ENCODE assay signal across 8 mouse cellular contexts in the genomic region with DNA sequence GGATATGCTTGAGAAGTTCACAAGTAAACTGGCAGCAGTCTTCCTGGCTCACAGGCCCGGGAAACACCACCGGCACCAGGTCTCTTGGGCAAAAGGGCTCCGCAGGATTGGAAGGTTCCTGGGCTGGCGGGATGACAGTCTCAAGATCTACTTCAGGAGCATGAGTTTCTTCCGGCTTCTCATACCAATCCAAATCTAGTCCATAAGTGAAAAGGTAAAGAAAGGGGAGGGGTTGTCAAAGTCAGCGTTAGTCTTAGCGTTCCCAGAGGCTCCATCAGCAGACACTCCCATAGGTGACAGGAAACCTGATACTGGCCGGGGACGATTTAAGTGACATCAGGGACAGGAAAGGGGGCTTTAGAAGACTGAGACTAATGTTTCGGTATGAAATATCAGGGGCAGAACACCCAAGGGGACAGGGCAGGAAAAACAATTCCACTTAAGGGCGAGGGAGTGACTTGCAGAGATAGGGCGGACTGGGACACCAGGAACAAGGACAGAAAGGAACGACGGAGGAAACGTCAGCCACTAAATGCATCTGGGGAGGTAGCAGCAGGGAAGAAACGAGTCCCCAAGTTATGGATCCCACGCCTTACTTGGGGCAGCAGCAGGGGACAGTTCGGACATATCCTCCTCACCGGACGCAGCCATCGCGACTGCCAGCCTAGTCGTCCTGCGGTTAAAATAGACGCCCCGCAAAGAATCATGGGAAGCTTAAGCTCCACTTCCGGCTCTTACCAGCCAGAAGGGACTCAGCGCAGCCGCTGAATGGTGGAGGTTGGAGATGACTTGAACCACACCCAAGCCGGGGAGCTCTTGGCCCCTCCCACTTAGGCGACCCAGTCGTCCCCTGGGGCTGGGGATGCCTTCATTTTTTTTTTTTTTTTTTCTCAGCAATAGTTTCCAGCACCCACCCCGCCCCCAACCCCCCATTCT. TPM values are rescaled to one million over a fixed set of nuclear protein-coding genes. Genes with fewer than 3 reads are reported as not detected.
DNase-seq lines count a peak whose midpoint lies in the region; ATAC-seq and TF ChIP-seq lines count a peak whose summit lies in the region.

A gene (minus strand): TSS at position 707 of the 936 bp plus-strand sequence.

- H3K36me3 ChIP-seq in hindbrain, embryonic 16.5 days (ENCODE audit: control insufficient read depth, insufficient read depth, low read length): no peaks in the 10 kb centered on the region; the same call in 1 of the 2 replicates

- H3K9me3 ChIP-seq in hindbrain, embryonic 16.5 days (ENCODE audit: control insufficient read depth, low read length): no peaks in the 10 kb centered on the region

- DNase-seq in ZHBTc4 (ENCODE audit: low read depth, low spot score): peak; percentile 97
- peak; percentile 60 to 76 for DNase-seq in cerebellum, postnatal 4 days (ENCODE audit: low spot score in 2 of 2)
- DNase-seq in gastrocnemius, adult 18-20 months (ENCODE audit: low spot score): peak; percentile 94
- DNase-seq in left cerebral cortex, adult 2 months (ENCODE audit: extremely low spot score in 1 of 2, low spot score in 2 of 2): peak; percentile 82 to 84
- DNase-seq in right cerebral cortex, postnatal 14 days: peak; percentile 80
- peak; percentile 75 to 87 for DNase-seq in urinary bladder, postnatal 36 days (ENCODE audit: low spot score in 2 of 2)

- H3K4me1 ChIP-seq in hindbrain, embryonic 16.5 days (ENCODE audit: control insufficient read depth, insufficient read depth, low read depth, low read length): peaks cover 8% of the 10 kb centered on the region

- H3K4me2 ChIP-seq in hindbrain, embryonic 16.5 days (ENCODE audit: low read length): peak within 1 kb of the TSS; percentile 77

- peak within 1 kb of the TSS; percentile 63 for H3K4me3 ChIP-seq in hindbrain, embryonic 16.5 days (ENCODE audit: low read length)
- H3K4me3 ChIP-seq in left cerebral cortex, adult 2 months: peak within 1 kb of the TSS; percentile 71

- TF ChIP-seq CTCF in left cerebral cortex, adult 2 months (IDR thresholded peaks at IDR 0.05): no peak

- intact Hi-C loops in left cerebral cortex, adult 2 months (cut with DNase I): no loop called here

- peak within 1 kb of the TSS; percentile 68 for H3K9ac ChIP-seq in hindbrain, embryonic 16.5 days (ENCODE audit: low read depth, low read length)

- no peaks in the 10 kb centered on the region for H3K27me3 ChIP-seq in hindbrain, embryonic 16.5 days (replicated peaks; ENCODE audit: control insufficient read depth, insufficient read depth, low read length)

- H3K27ac ChIP-seq in hindbrain, embryonic 16.5 days (ENCODE audit: low read depth, low read length): no peak within 1 kb of the TSS
- H3K27ac ChIP-seq in left cerebral cortex, adult 2 months: peak within 1 kb of the TSS; percentile 78

- peak; percentile 89 for ATAC-seq in hindbrain, embryonic 16.5 days
- ATAC-seq in megakaryocyte, adult 5-6 weeks (ENCODE audit: poor library complexity, severe bottlenecking): peak; percentile 99

- WGBS in hindbrain, embryonic 16.5 days: 8% methylated on average over 33 of the region's 33 CpGs

RNA-seq across cellular contexts. Expression of the gene that starts here (rescaled TPM):
- 10 to 100 TPM; 16.6 to 19.3 TPM for total RNA-seq in gastrocnemius, adult 18-20 months (2021)
- 22.1 and 23.0 TPM in 2 replicates for polyA plus RNA-seq in hindbrain, embryonic 16.5 days (2015; fragmentation: Nextera tagmentation; extraction: Ambion mirVana)
- total RNA-seq in left cerebral cortex, adult 2 months (2021): 10 to 100 TPM; 11.6 to 15.7 TPM
- 20.5 and 20.6 TPM in 2 replicates for total RNA-seq in megakaryocyte, adult 5-6 weeks (2015)
- 9.5 and 9.9 TPM in 2 replicates for total RNA-seq in megakaryocyte, adult 5-6 weeks (2017)
